Mouse (Mus musculus) right cerebral cortex, postnatal 25 days (tissue): ENCODE measurements around the gene Fam206a.

ENCODE experiments used
- DNase-seq: peaks from one replicate; pipeline ENCODE4 v3.0.0; 2022

The Fam206a gene

DNA sequence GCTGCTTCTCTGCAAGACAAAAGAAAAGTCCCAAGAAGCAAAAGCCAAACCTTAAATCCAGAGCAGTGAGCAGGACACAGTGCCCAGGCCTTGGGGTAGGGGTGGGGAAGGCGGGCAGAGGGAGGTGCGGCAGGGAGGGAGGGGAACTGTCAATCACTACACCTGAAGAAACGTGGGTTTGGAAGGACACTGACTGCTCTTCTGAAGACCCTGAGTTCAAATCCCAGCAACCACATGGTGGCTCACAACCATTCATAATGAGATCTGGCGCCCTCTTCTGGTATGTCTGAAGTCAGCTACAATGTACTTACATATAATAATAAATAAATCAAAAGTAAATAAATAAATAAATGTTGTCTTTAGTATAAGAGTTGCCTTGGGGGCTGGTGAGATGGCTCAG, 42.8 kb downstream of the Fam206a start:
- DNase-seq = no peak

DNA sequence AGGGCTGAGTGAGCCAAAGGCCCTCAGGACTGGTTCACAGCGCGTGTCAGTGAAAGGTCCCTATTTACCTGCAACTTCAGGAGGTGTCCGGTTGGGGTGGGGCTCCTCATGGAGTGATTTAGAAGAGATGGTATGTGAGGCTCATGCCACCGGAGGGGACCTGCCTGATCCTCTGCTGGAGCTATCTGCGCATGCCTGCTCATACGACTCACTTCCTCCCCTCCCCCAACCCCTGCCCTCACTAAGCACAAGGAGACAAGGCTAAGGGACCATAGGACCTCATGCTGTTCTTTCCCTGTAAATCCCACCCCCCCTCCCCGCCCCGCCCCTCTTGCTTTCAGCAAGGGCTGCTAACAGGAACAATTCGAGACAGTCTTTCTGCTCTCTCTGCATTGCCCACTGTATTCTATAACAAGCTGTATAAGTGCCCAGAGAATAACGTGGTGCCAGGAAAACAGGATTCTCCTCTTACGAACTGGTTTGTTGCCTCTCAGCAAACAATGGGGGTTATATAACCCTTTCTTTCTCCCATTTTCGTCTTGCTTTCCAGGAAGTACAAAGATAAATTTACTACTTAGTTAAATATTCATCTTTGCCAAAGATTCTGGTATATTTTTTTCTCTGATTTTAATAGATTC, 43.9 kb downstream of the Fam206a start:
- no peak for DNase-seq

DNA sequence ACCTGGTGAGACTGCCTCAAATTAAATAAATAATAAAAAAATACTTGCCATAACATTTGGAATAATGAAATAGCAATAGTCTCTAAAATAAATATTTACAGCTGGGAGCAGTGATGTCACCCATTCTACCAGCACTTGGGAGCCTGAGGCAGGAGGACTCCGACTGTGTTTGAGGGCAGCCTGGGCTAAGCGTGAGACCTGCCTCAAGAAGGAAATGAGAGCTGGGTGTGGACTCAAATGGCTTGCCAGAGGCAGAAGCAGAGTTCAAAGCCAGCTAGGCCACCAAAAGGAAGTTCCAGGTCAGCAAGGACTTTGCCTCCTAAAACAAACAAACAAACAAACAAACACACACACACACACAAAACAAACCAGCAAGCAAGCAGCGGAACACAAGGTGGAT, 45.3 kb downstream of the Fam206a start:
- DNase-seq = no peak

DNA sequence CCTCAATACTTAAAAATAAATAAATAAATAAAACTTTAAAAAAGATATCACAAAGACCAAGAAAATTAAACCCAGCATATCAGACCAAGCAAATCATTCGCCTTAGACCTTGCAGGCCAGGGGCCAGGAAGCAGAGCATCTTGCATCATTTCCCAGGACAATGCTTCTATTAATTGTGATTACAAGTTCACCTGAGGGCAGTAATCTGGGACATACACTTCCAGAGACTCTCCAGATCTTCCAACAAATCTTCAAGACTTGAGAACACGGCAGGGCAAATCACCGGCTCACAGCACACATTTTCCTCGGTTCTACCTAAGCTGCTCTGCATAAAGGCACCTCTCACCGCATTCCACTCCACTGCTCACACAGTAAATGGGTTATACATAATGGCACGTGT, 45.9 kb downstream of the Fam206a start:
- DNase-seq = no peak

DNA sequence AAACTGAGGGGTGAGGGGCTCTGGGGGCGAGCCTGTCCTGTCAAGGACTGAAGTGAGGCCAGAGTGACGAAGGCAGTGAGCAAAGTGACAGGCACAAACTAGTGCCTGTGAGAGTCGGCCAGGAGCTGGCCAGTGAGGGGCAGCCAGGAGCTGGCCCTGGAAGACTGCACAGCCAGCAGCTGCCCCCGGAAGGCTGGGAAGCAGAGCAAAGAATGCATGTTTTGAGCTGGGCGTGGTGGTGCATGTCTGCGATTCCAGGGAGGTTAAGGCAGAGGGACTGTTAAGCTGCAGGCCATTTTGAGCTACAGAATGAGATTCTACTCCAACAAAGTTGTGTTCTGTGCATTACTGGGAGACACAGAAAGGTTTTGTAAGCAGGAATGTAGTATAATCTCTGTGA, 48.6 kb downstream of the Fam206a start:
- no peak for DNase-seq

DNA sequence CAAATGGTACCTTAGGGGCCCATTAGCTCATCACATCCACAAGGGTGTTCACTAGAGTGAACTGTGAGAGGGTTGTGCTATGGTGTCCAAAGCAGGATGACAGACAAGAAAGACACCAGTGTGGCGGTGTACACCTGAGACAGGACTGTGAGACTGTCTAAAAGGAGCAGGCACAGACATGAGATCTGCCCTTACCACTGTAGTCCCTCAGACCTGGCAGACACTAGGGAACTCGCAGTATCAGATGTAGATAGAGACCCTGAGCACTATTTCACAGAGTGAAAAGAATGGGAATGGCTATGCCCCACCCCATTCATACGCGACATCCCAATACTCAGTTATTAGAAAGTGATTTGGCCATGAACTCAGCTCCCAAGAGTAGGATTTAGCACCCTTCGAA, 53.8 kb downstream of the Fam206a start:
- no peak for DNase-seq

DNA sequence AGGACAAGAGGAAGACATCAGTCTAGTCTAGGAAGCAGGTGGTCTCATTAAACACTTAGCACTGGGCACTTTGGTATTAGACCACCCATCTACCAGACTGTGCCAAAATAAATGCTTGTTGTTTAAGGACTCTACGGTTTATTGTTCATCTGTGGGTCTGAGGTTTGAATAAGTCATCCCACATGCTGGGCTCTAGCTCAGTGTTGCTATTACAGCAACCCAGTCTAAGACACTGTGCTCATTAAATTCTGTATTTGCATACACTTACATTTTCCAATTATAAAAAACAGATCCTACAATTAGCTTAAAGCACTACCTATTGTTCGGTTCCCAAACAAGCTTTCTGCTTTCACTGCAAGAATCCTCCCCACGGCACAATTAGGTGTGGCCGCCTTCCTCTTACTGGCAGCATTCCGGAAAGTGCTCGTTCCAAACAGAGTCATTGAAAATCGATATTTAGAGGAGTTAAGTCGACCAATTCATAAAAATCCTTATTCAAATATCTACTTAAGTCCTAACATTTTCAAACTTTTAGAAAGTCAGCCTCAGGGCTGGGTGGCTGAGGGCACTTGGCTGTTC, 54.3 kb downstream of the Fam206a start:
- no peak for DNase-seq

DNA sequence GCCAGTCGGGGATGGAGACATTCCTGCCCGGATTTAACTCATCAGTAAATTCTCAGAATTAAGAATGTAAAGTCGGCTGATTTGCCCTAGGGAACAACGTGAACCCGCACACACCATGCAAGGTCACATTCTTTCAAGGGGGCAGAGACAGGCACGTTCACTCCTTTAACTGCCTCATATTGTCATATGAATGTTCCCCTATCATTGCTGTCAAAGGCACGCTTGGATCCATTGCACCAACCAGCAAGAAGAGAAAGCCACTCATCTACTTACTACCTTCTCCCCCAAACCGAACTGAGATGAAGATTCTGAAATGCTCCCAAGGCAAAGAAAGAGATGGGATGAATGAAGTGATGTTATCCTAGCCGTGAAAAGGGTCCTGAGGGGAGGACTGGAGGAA, 56.6 kb downstream of the Fam206a start:
- DNase-seq = no peak
